Mouse (Mus musculus) MEL (cell line): ENCODE results near the gene Afdn.

ENCODE experiments used
- CTCF ChIP-seq, 3 experiments: IDR thresholded peaks in 2 of 3; conservative IDR thresholded peaks in 1 of 3; 2 replicates each; pipeline ENCODE4 v1.5.1; 2011 to 2012; ENCODE audit warnings: low read length in 3 of 3, low read depth in 2 of 3, mild to moderate bottlenecking in 2 of 3, improper control_type of control experiment in 1 of 3, inconsistent platforms in 1 of 3, mixed read lengths in 1 of 3, moderate library complexity in 1 of 3; ENCODE audit not compliant: control insufficient read depth in 1 of 3, insufficient read depth in 1 of 3, poor library complexity in 1 of 3, severe bottlenecking in 1 of 3
- E2F4 ChIP-seq: IDR thresholded peaks from 2 replicates; pipeline ENCODE4 v1.6.1; 2011; ENCODE audit warnings: low read depth, low read length, improper control_type of control experiment, borderline replicate concordance
- EP300 ChIP-seq, 2 experiments: IDR thresholded peaks; 2 replicates each; pipeline ENCODE4 v1.6.1; 2011; ENCODE audit warnings: improper control_type of control experiment in 2 of 2, low read length in 2 of 2, low read depth in 1 of 2, mild to moderate bottlenecking in 1 of 2
- GATA1 ChIP-seq: IDR thresholded peaks from 2 replicates; pipeline ENCODE4 v1.6.1; 2011; ENCODE audit warnings: low read depth, low read length, improper control_type of control experiment
- MAFK ChIP-seq: IDR thresholded peaks from 2 replicates; pipeline ENCODE4 v1.6.1; 2011; ENCODE audit warnings: low read depth, mild to moderate bottlenecking, low read length, improper control_type of control experiment, borderline replicate concordance
- MEF2A ChIP-seq: IDR thresholded peaks from 2 replicates; pipeline ENCODE4 v1.6.1; 2014; ENCODE audit warnings: low read depth, mild to moderate bottlenecking, inconsistent platforms, low read length, improper control_type of control experiment; ENCODE audit not compliant: poor library complexity, insufficient replicate concordance, severe bottlenecking; ENCODE audit errors: extremely low read depth
- MXI1 ChIP-seq: IDR thresholded peaks from 2 replicates; pipeline ENCODE4 v1.6.1; 2011; ENCODE audit warnings: mild to moderate bottlenecking, low read depth, low read length, improper control_type of control experiment
- POLR2A ChIP-seq, 2 experiments: IDR thresholded peaks; 2 replicates each; pipeline ENCODE4 v1.6.1; 2011 to 2012; ENCODE audit warnings: low read length in 2 of 2, mild to moderate bottlenecking in 2 of 2, control low read depth in 1 of 2, improper control_type of control experiment in 1 of 2, low read depth in 1 of 2, moderate library complexity in 1 of 2; ENCODE audit not compliant: control insufficient read depth in 1 of 2, insufficient read depth in 1 of 2, poor library complexity in 1 of 2
- SMC3 ChIP-seq: IDR thresholded peaks from 2 replicates; pipeline ENCODE4 v1.6.1; 2011; ENCODE audit warnings: low read depth, low read length, improper control_type of control experiment
- UBTF ChIP-seq: IDR thresholded peaks from 2 replicates; pipeline ENCODE4 v1.6.1; 2012; ENCODE audit warnings: low read depth, mild to moderate bottlenecking, inconsistent platforms, low read length, improper control_type of control experiment, moderate library complexity, borderline replicate concordance; ENCODE audit not compliant: insufficient read depth

GRCm38 (mm10) chr17:13735803-13736282 is 24.5 kb upstream of the Afdn start:
- TF ChIP-seq EP300 (IDR thresholded peaks at IDR 0.05; ENCODE audit: low read depth in 1 of 2, low read length in 2 of 2) (no peak), MXI1 (no peak), SMC3 (no peak), GATA1 (no peak), POLR2A (IDR thresholded peaks at IDR 0.05; ENCODE audit: control insufficient read depth in 1 of 2, insufficient read depth in 1 of 2, low read depth in 1 of 2, low read length in 2 of 2, poor library complexity in 1 of 2) (no peak), E2F4 (no peak), MAFK (no peak), CTCF (IDR thresholded peaks at IDR 0.05 in 2 of 3, conservative IDR thresholded peaks at IDR 0.05 in 1 of 3; ENCODE audit: control insufficient read depth in 1 of 3, insufficient read depth in 1 of 3, low read depth in 2 of 3, low read length in 3 of 3, poor library complexity in 1 of 3, severe bottlenecking in 1 of 3) (no peak), UBTF (no peak), MEF2A (no peak)
